Mouse (Mus musculus): ENCODE data around the gene Cd209a. TPM values are rescaled to one million over a fixed set of nuclear protein-coding genes. Genes with fewer than 3 reads are reported as not detected.

Cd209a gene
- polyA plus RNA-seq, 2 experiments = 0.04 TPM; not detected in 1

GRCm38 (mm10) chr8:3711646-3712045 lies 37.1 kb downstream of the Cd209a start:
- no peak overlapping the region for H3K4me3 ChIP-seq (ENCODE audit: insufficient read depth in 1 of 2, low read depth in 2 of 2, low read length in 2 of 2)
- no peaks in the 10 kb centered on the region for H3K9me3 ChIP-seq (ENCODE audit: control insufficient read depth, low read length)
- ATAC-seq (ENCODE audit: insufficient read depth) (no peak; the same call in 1 of the 2 replicates), DNase-seq (ENCODE audit: low read depth in 3 of 3, low spot score in 3 of 3) (no peak)
- H3K9ac ChIP-seq (replicated peaks) = no peak overlapping the region
- H3K27me3 ChIP-seq (ENCODE audit: control insufficient read depth, insufficient read depth, low read length) = no peaks in the 10 kb centered on the region
- peaks cover 0 to 12% of the 10 kb centered on the region in 2 experiments; a peak in 2 of 4 replicates for H3K4me1 ChIP-seq (replicated peaks; ENCODE audit: control insufficient read depth in 2 of 2, insufficient read depth in 2 of 2, low read length in 1 of 2)
- H3K4me2 ChIP-seq (ENCODE audit: low read depth) = peak overlapping the region; percentile 22; the same call in 1 of the 2 replicates
- no peak for TF ChIP-seq EP300 (IDR thresholded peaks at IDR 0.05; ENCODE audit: low read depth)
- no peak for TF ChIP-seq CTCF (IDR thresholded peaks at IDR 0.05; ENCODE audit: low read depth)
- H3K27ac ChIP-seq = no peak overlapping the region
- H3K36me3 ChIP-seq (replicated peaks; ENCODE audit: control insufficient read depth, insufficient read depth, low read depth) = no peaks in the 10 kb centered on the region
- 4% methylated on average over 2 of the region's 2 CpGs for WGBS (ENCODE audit: insufficient replicate concordance)

- H3K27me3 ChIP-seq (ENCODE audit: control insufficient read depth, insufficient read depth, low read length) = no peaks in the 10 kb centered on the region
- ATAC-seq (ENCODE audit: insufficient read depth) = no peak
- H3K4me3 ChIP-seq (ENCODE audit: insufficient read depth in 1 of 2, low read depth in 2 of 2, low read length in 2 of 2) = no peak overlapping the region
- peaks cover 0 to 12% of the 10 kb centered on the region in 2 experiments; a peak in 2 of 4 replicates for H3K4me1 ChIP-seq (replicated peaks; ENCODE audit: control insufficient read depth in 2 of 2, insufficient read depth in 2 of 2, low read length in 1 of 2)
- no peaks in the 10 kb centered on the region for H3K9me3 ChIP-seq (ENCODE audit: control insufficient read depth, low read length)
- 55% methylated on average over 3 of the region's 3 CpGs for WGBS (ENCODE audit: insufficient replicate concordance)
- no peak overlapping the region for H3K27ac ChIP-seq
- no peak overlapping the region for H3K4me2 ChIP-seq (ENCODE audit: low read depth)
- no peaks in the 10 kb centered on the region for H3K36me3 ChIP-seq (replicated peaks; ENCODE audit: control insufficient read depth, insufficient read depth, low read depth)
- TF ChIP-seq EP300 (IDR thresholded peaks at IDR 0.05; ENCODE audit: low read depth) (no peak), CTCF (IDR thresholded peaks at IDR 0.05; ENCODE audit: low read depth) (no peak)
- no peak for DNase-seq (ENCODE audit: low read depth in 3 of 3, low spot score in 3 of 3)
- no peak overlapping the region for H3K9ac ChIP-seq (replicated peaks)
These were observed 38.5 kb downstream of the Cd209a start for GRCm38 (mm10) chr8:3710312-3710711.

- H3K4me2 ChIP-seq (ENCODE audit: low read depth) = no peak overlapping the region
- H3K27me3 ChIP-seq (ENCODE audit: control insufficient read depth, insufficient read depth, low read length) = no peaks in the 10 kb centered on the region
- H3K9me3 ChIP-seq (ENCODE audit: control insufficient read depth, low read length) = no peaks in the 10 kb centered on the region
- DNase-seq (ENCODE audit: low read depth in 3 of 3, low spot score in 3 of 3) (no peak), ATAC-seq (ENCODE audit: insufficient read depth) (no peak)
- WGBS (ENCODE audit: insufficient replicate concordance) = 59% methylated on average over 7 of the region's 7 CpGs
- H3K4me3 ChIP-seq (ENCODE audit: insufficient read depth in 1 of 2, low read depth in 2 of 2, low read length in 2 of 2) = no peak overlapping the region
- H3K9ac ChIP-seq (replicated peaks) = no peak overlapping the region
- H3K27ac ChIP-seq = no peak overlapping the region
- peaks cover 0 to 12% of the 10 kb centered on the region in 2 experiments; a peak in 2 of 4 replicates for H3K4me1 ChIP-seq (replicated peaks; ENCODE audit: control insufficient read depth in 2 of 2, insufficient read depth in 2 of 2, low read length in 1 of 2)
- no peak for TF ChIP-seq EP300 (IDR thresholded peaks at IDR 0.05; ENCODE audit: low read depth)
- no peak for TF ChIP-seq CTCF (IDR thresholded peaks at IDR 0.05; ENCODE audit: low read depth)
- H3K36me3 ChIP-seq (replicated peaks; ENCODE audit: control insufficient read depth, insufficient read depth, low read depth) = no peaks in the 10 kb centered on the region
These were observed 41.2 kb downstream of the Cd209a start for GRCm38 (mm10) chr8:3707611-3708010.

- ATAC-seq (ENCODE audit: insufficient read depth) = no peak
- no peaks in the 10 kb centered on the region for H3K36me3 ChIP-seq (replicated peaks; ENCODE audit: control insufficient read depth, insufficient read depth, low read depth)
- no peak overlapping the region for H3K4me2 ChIP-seq (ENCODE audit: low read depth)
- H3K27me3 ChIP-seq (ENCODE audit: control insufficient read depth, insufficient read depth, low read length) = no peaks in the 10 kb centered on the region
- no peaks in the 10 kb centered on the region for H3K9me3 ChIP-seq (ENCODE audit: control insufficient read depth, low read length)
- no peak overlapping the region for H3K27ac ChIP-seq
- peak; percentile 62 for TF ChIP-seq CTCF (IDR thresholded peaks at IDR 0.05; ENCODE audit: low read depth)
- TF ChIP-seq EP300 (IDR thresholded peaks at IDR 0.05; ENCODE audit: low read depth) = no peak
- 30% methylated on average over 4 of the region's 4 CpGs for whole genome bisulfite sequencing (ENCODE audit: insufficient replicate concordance)
- peaks cover 0 to 3% of the 10 kb centered on the region in 2 experiments; a peak in 2 of 4 replicates for H3K4me1 ChIP-seq (replicated peaks; ENCODE audit: control insufficient read depth in 2 of 2, insufficient read depth in 2 of 2, low read length in 1 of 2)
- DNase-seq (ENCODE audit: low read depth in 3 of 3, low spot score in 3 of 3) = no peak
- H3K9ac ChIP-seq (replicated peaks) = no peak overlapping the region
- H3K4me3 ChIP-seq (ENCODE audit: insufficient read depth in 1 of 2, low read depth in 2 of 2, low read length in 2 of 2) = no peak overlapping the region
These were observed 43.1 kb downstream of the Cd209a start for GRCm38 (mm10) chr8:3705711-3706110.

GRCm38 (mm10) chr8:3701491-3701890 lies 47.3 kb downstream of the Cd209a start:
- H3K4me1 ChIP-seq (replicated peaks; ENCODE audit: control insufficient read depth in 2 of 2, insufficient read depth in 2 of 2, low read length in 1 of 2) = no peaks in the 10 kb centered on the region
- H3K36me3 ChIP-seq (replicated peaks; ENCODE audit: control insufficient read depth, insufficient read depth, low read depth) = no peaks in the 10 kb centered on the region
- DNase-seq (ENCODE audit: low read depth in 3 of 3, low spot score in 3 of 3) (no peak), ATAC-seq (ENCODE audit: insufficient read depth) (no peak)
- no peak overlapping the region for H3K9ac ChIP-seq (replicated peaks)
- H3K4me2 ChIP-seq (ENCODE audit: low read depth) = no peak overlapping the region
- TF ChIP-seq EP300 (IDR thresholded peaks at IDR 0.05; ENCODE audit: low read depth) (no peak), CTCF (IDR thresholded peaks at IDR 0.05; ENCODE audit: low read depth) (no peak)
- no peaks in the 10 kb centered on the region for H3K27me3 ChIP-seq (ENCODE audit: control insufficient read depth, insufficient read depth, low read length)
- H3K4me3 ChIP-seq (ENCODE audit: insufficient read depth in 1 of 2, low read depth in 2 of 2, low read length in 2 of 2) = no peak overlapping the region
- 84% methylated on average over 1 of the region's 1 CpGs for WGBS (ENCODE audit: insufficient replicate concordance)
- no peak overlapping the region for H3K27ac ChIP-seq
- H3K9me3 ChIP-seq (ENCODE audit: control insufficient read depth, low read length) = no peaks in the 10 kb centered on the region

All from liver, embryonic 14.5 days (tissue).